Mouse (Mus musculus): ENCODE data around the gene Scgb1b30.
A peak's percentile ranks its signal among the peaks of the same experiment; 100 is the strongest.
"Not testable (repeated sequence)": the region's sequence is repeated elsewhere in the genome, so short reads cannot be mapped to it uniquely, and the experiment has no call there.

Scgb1b30 gene

GRCm38 (mm10) chr7:34094911-34095481 is at the start of gene Scgb1b30:
Gene Scgb1b30 (plus strand): TSS chr7:34095431.
- no peak for DNase-seq (ENCODE audit: low spot score in 2 of 2)

DNA sequence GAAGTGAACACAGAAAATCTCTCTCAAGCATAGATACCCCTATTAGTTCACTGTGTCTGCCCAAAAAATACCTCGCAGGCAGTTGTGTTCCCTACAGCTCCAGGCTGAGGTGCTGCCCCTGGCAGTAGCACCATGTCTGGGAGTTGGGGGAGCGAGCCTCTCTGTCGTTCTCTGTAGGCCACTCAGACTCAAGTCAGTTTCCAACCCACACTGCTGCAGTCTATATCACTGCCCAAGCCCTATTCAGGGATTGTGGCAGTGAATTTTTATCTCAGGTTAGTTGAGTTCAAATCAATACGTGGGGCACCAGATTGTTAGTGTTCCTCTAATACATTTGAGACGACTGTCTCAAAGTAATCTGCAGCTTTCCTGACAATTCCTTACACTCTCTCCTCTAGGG is 27.1 kb upstream of the Scgb1b30 start:
- not testable (repeated sequence) for DNase-seq (ENCODE audit: low spot score in 2 of 2)

GRCm38 (mm10) chr7:34100002-34100401 is 4.8 kb downstream of the Scgb1b30 start:
- no peak for DNase-seq (ENCODE audit: low spot score in 2 of 2)

GRCm38 (mm10) chr7:34101276-34101675 is 6.0 kb downstream of the Scgb1b30 start:
- no peak for DNase-seq (ENCODE audit: low spot score in 2 of 2)

GRCm38 (mm10) chr7:34109190-34109589 is 14.0 kb downstream of the Scgb1b30 start:
- no peak for DNase-seq (ENCODE audit: low spot score in 2 of 2)

DNA sequence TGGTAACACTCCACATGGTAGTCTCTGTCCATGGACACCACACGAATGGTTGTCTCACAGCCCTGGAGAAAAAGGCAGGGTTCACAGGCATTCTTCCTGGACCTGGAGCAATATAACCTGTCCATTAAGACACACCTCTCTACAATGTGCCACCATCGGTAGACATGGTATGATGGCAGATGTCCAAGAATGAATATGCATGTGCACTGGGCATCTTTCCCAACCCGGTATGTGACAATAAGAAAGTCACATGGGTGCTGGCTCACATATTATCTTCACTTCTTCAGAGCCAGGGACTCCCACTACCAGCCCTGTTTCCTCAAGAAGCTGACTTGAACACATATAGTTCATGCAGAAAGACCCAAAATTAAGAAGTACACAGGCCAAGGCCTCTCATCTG is 21.4 kb downstream of the Scgb1b30 start:
- no peak for DNase-seq (ENCODE audit: low spot score in 2 of 2)

DNA sequence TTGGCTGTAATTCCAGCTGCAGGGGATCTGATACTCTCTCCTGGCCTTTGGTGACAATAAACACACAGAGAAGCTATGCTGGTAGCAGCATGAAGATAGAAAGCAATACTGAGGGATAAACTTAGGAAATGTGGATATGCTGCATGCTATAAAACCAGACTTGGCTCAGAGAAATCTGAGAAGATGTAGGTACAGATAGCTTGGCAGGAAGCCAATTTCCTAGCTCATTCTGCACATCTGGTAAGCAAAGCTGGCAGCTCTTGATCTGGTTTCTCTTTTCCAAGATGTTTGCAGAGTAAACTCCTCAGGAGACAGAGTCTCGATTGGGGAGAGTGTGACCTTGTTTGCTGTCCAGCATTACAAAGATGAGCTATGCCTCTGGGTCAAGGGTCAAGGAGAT is 25.4 kb downstream of the Scgb1b30 start:
- not testable (repeated sequence) for DNase-seq (ENCODE audit: low spot score in 2 of 2)

DNA sequence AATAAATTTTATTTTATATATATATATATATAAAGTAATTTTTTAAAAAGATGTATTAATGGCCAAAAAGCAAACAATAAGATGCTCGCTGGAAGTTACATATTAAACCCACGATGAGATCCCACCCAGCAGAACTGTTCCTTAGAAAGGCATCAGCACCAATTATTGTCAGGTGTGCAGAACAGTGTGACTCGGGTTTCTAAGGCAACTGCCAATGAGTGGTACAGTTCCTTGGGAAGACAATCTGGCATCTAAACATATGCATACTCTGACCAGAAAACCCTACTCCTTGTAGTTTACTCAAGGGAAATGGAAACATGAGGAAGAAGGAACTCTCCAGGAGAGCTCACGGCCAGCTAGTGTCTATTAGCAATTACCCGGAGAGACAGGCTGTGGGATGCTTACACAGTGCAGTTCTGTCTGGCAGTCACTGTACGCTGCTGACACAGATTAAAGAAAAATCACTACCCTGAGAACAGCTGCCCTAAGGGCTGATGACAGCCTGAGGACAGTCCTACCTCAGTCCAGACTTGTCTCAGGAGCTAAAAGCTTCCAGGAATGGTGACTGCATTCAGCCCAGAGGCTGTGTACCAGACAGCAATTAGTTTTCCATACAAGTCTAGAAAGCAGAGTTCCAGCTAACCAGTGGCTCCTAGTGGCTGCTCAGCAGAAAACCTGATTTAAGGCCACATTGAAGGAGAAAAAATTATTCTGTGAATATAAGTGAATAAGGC is 27.9 kb downstream of the Scgb1b30 start:
- no peak for DNase-seq (ENCODE audit: low spot score in 2 of 2)

- DNase-seq (ENCODE audit: low spot score in 2 of 2) = no peak
Measured at GRCm38 (mm10) chr7:34125346-34125745, 30.1 kb downstream of the Scgb1b30 start.

- no peak for DNase-seq (ENCODE audit: low spot score in 2 of 2)
Measured at GRCm38 (mm10) chr7:34126291-34126690, 31.1 kb downstream of the Scgb1b30 start.

DNA sequence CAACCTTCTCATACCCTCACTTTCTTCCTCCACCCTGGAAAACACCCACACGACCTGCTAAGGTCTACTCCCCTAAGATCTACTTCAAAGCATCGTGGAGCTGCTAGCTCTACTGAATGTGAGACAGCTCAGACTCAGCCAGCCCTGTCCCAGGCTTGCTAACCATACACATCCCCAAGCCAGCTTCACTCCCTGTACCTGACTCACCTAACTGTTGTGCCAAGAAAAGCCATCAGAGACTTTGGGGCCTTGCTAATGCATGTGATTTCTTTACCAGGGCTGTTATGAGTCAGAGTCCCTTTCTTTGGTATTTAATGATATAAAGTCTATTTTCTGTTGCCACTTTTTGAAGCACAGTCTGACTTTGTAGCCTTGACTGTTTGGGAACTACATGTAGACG is 35.9 kb downstream of the Scgb1b30 start:
- no peak for DNase-seq (ENCODE audit: low spot score in 2 of 2)

GRCm38 (mm10) chr7:34131959-34132354 is 36.7 kb downstream of the Scgb1b30 start:
- no peak for DNase-seq (ENCODE audit: low spot score in 2 of 2)

DNA sequence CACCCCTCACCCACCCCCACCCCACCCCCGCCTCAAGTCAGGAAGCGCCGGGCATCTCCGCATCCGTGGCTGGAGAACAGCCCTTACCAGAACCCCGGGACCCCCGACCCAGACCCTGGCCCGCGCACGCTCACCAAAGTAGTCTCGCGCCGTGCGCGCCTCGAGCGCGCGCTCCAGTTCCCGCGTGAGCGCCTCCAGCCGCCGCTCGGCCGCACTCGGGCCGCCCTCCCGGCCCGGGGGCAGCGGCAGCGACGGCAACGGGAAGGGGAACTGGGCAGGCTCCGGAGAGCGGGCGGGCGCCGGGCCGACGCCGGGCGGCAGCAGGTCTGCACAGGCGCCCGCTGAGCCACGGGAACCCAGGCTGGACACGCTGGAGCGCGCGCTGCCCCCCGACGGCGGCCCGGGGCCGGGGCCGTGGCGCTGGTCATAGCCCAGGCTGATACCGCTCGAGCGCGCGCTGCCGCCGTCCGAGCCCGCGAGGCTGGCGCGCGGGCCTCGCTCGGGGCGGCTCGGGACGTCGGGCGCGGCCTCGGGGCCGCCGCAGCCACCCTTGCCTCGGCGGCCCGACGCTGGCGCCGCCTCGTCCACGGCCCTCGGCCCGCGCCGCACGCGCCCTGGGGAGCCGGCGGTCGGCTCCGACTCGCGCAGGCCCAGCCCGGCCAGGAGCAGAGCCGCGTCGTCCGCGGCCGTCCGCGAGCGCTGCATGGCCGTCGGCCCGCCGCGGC is 37.3 kb downstream of the Scgb1b30 start:
- DNase-seq (ENCODE audit: low spot score in 2 of 2) = no peak

DNA sequence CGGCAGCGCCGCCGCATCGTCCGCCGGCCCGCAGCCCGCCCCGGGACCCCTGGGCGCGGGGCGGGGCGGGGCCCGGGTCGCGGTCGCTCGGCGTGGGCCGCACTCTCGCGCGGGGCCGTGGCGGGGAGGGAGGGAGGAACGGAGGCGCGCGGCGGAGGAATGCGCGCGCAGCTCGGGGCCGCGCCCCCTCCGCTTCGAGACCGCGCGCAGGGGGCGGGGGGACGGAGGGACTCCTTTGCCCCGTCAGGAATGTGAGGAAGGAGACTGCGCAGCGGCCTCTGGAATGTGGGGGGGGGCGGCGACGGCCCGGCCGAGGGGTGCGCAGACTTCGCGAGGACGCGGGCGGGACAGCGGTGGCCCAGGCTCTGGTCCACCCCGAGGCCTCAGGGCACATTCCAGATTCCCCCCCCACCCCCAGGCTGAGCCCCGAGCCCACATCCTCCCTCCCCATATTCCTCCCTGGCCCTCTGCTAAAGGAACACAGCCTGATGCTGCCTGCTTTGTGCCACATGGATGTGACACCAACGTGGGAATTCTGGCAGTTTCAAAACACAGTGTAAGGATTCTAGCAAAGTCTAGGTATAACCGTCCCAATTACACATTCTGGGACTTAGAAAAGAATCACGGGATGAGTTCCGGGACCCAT is 38.0 kb downstream of the Scgb1b30 start, which contains the start of gene Wtip:
TSS of gene Wtip (minus strand) at position 152 of the 646 bp plus-strand sequence.
- peak in 1 of 2 experiments; percentile 30 for DNase-seq (ENCODE audit: low spot score in 2 of 2)

GRCm38 (mm10) chr7:34134336-34134735 is 39.1 kb downstream of the Scgb1b30 start:
- no peak for DNase-seq (ENCODE audit: low spot score in 2 of 2)

- DNase-seq (ENCODE audit: low spot score in 2 of 2) = no peak
Measured at GRCm38 (mm10) chr7:34139493-34139892, 44.3 kb downstream of the Scgb1b30 start.

GRCm38 (mm10) chr7:34141123-34141522 is 45.9 kb downstream of the Scgb1b30 start:
- DNase-seq (ENCODE audit: low spot score in 2 of 2) = peak in 1 of 2 experiments; percentile 35

- no peak for DNase-seq (ENCODE audit: low spot score in 2 of 2)
Measured at GRCm38 (mm10) chr7:34147193-34147592, 52.0 kb downstream of the Scgb1b30 start.
